Mouse (Mus musculus) liver, postnatal 0 days (tissue): Measurements from ENCODE around the gene Pdhb.

ENCODE experiments used
- CTCF ChIP-seq: sonication (generic); IDR thresholded peaks from 2 replicates; pipeline ENCODE4 v1.5.1; 2016; ENCODE audit warnings: antibody characterized with exemption, low read depth
- EP300 ChIP-seq: IDR thresholded peaks from 2 replicates; pipeline ENCODE4 v1.6.1; 2016; ENCODE audit warnings: antibody characterized with exemption, low read depth, mild to moderate bottlenecking

DNA sequence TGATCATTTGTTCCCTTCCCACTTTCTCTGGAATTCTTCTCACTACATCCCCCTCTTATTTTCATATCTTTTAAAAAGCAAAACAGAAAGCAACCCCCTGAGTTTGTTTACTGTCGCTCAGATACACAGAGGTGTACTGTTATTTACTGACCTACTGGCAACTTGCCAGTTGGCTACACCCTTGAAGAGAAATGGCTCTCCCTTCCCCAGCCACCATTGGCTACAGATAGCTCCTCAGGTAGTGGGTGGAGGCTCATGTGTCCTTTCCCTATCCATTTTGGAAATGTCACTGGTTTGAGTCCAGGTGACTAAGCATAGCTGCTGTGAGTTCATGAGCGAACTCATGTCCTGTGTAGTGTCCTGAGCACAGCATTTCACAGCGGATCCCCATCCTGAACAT is 28.9 kb upstream of the Pdhb start:
- TF ChIP-seq CTCF (no peak), EP300 (no peak)
